Mouse (Mus musculus): ENCODE measurements around the gene Rb1. TPM values are rescaled to one million over a fixed set of nuclear protein-coding genes. Genes with fewer than 3 reads are reported as not detected.
A peak's percentile ranks its signal among the peaks of the same experiment; 100 is the strongest.

Gene Rb1
- total and polyA plus RNA-seq, 2 experiments from 2014 or later, result 18.1 to 23.9 TPM

DNA sequence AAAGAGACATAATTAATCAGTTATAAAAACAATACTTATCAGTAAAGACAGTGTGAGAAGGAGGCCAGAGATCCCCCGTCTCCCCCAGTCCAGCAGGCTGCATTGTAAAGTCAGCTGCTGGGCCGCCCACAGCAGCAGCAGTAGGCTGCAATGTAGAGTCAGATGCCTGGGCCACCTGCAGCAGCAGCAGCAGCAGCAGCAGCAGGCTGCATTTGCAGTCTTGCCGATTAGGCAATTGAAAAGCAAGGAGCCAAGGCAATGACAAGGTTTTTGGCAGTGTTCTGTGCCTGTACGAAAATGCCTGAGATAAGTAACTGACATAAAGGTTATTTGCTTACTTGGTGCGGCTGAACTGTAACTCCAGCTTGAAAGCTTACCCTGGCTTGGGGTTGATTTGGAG is 149.4 kb downstream of the Rb1 start:
- no peaks in the 10 kb centered on the region for H3K9me3 ChIP-seq (ENCODE audit: low read length)
- no peak overlapping the region for H3K9ac ChIP-seq (replicated peaks; ENCODE audit: low read length)
- ATAC-seq, result no peak
- no peaks in the 10 kb centered on the region for H3K27me3 ChIP-seq (ENCODE audit: insufficient read depth, low read length)
- TF ChIP-seq CTCF (IDR thresholded peaks at IDR 0.05; ENCODE audit: low read depth), result no peak
- no peaks in the 10 kb centered on the region for H3K4me1 ChIP-seq (ENCODE audit: insufficient read depth, low read length)
- H3K36me3 ChIP-seq (ENCODE audit: insufficient read depth, low read length), result 0 out of 2 replicates have a peak, but pooled peaks cover 9% of the 10 kb centered on the region
- no peak overlapping the region for H3K4me2 ChIP-seq (ENCODE audit: low read depth, low read length)
- H3K4me3 ChIP-seq (ENCODE audit: low read length), result no peak overlapping the region
- DNase-seq (ENCODE audit: low spot score), result no peak
- H3K27ac ChIP-seq, result no peak overlapping the region
- 78% methylated on average over 5 of the region's 5 CpGs for WGBS

GRCm38 (mm10) chr14:73175814-73176213 is 149.8 kb downstream of the Rb1 start:
- H3K9me3 ChIP-seq (ENCODE audit: low read length), result no peaks in the 10 kb centered on the region
- H3K27ac ChIP-seq, result no peak overlapping the region
- H3K36me3 ChIP-seq (ENCODE audit: insufficient read depth, low read length), result 0 out of 2 replicates have a peak, but pooled peaks cover 9% of the 10 kb centered on the region
- H3K4me2 ChIP-seq (ENCODE audit: low read depth, low read length), result no peak overlapping the region
- no peak for TF ChIP-seq CTCF (IDR thresholded peaks at IDR 0.05; ENCODE audit: low read depth)
- 86% methylated on average over 6 of the region's 6 CpGs for WGBS
- no peak for ATAC-seq
- H3K4me3 ChIP-seq (ENCODE audit: low read length), result no peak overlapping the region
- DNase-seq (ENCODE audit: low spot score), result no peak
- no peaks in the 10 kb centered on the region for H3K4me1 ChIP-seq (ENCODE audit: insufficient read depth, low read length)
- no peaks in the 10 kb centered on the region for H3K27me3 ChIP-seq (ENCODE audit: insufficient read depth, low read length)
- H3K9ac ChIP-seq (replicated peaks; ENCODE audit: low read length), result no peak overlapping the region

GRCm38 (mm10) chr14:73175031-73175430 is 150.6 kb downstream of the Rb1 start:
- TF ChIP-seq CTCF (IDR thresholded peaks at IDR 0.05; ENCODE audit: low read depth), result no peak
- H3K4me3 ChIP-seq (ENCODE audit: low read length), result no peak overlapping the region
- 100% methylated on average over 1 of the region's 1 CpGs for WGBS
- no peaks in the 10 kb centered on the region for H3K9me3 ChIP-seq (ENCODE audit: low read length)
- no peak overlapping the region; the same call in 1 of the 2 replicates for H3K27ac ChIP-seq
- DNase-seq (ENCODE audit: low spot score) (no peak), ATAC-seq (no peak)
- H3K4me2 ChIP-seq (ENCODE audit: low read depth, low read length), result no peak overlapping the region
- H3K9ac ChIP-seq (replicated peaks; ENCODE audit: low read length), result no peak overlapping the region
- H3K27me3 ChIP-seq (ENCODE audit: insufficient read depth, low read length), result no peaks in the 10 kb centered on the region
- H3K4me1 ChIP-seq (ENCODE audit: insufficient read depth, low read length), result no peaks in the 10 kb centered on the region
- H3K36me3 ChIP-seq (ENCODE audit: insufficient read depth, low read length), result 0 out of 2 replicates have a peak, but pooled peaks cover 9% of the 10 kb centered on the region

DNA sequence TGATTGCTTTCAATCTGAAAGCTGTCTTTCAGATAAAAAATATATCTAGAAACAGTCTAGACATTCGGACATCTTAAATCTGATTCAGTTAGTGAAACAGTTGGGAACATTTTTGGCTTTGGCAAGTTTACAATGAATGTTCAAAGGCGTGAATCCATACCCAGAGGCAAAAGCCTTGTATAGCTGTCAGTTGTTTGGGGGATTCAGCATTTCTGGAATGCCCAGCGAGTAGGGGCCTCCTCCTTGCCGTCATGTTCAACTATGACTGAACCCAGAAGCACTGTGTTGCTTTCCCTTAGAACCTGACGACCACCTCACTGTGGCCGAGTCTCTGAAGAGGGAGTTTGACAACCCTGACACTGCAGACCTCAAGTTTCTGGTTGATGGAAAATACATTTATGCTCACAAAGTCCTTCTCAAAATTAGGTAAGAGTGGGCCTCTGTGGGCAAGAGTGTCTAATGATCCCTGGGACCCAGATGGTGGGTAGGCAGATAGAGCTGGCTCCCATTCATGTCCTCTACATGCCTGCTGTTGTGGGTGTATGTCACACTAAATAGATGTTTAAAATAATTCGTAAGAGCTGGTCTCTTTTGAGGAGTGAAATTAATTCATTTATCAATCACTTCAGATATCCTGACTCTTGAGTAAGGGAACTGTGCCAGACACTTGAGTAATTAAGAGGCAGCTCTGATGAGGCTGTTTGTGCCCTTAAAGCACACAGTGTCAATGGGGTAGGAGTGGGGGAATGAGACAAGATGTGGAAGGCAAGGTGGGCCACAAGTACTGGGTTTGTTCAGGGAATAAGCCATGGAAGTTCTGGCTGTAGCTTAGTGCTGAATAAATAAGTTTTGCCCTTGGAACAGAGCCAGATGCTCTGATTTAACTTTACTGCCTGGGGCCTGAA is 151.3 kb downstream of the Rb1 start:
- no peak for TF ChIP-seq CTCF (IDR thresholded peaks at IDR 0.05; ENCODE audit: low read depth)
- Histone ChIP-seq H3K27me3 (ENCODE audit: insufficient read depth, low read length) (no peaks in the 10 kb centered on the region), H3K4me1 (ENCODE audit: insufficient read depth, low read length) (no peaks in the 10 kb centered on the region), H3K36me3 (ENCODE audit: insufficient read depth, low read length) (0 out of 2 replicates have a peak, but pooled peaks cover 9% of the 10 kb centered on the region), H3K4me2 (ENCODE audit: low read depth, low read length) (no peak overlapping the region), H3K9me3 (ENCODE audit: low read length) (no peaks in the 10 kb centered on the region), H3K27ac (no peak overlapping the region; the same call in 1 of the 2 replicates), H3K4me3 (ENCODE audit: low read length) (no peak overlapping the region), H3K9ac (replicated peaks; ENCODE audit: low read length) (no peak overlapping the region)
- 55% methylated on average over 7 of the region's 7 CpGs for WGBS
- ATAC-seq, result no peak
- no peak for DNase-seq (ENCODE audit: low spot score)

DNA sequence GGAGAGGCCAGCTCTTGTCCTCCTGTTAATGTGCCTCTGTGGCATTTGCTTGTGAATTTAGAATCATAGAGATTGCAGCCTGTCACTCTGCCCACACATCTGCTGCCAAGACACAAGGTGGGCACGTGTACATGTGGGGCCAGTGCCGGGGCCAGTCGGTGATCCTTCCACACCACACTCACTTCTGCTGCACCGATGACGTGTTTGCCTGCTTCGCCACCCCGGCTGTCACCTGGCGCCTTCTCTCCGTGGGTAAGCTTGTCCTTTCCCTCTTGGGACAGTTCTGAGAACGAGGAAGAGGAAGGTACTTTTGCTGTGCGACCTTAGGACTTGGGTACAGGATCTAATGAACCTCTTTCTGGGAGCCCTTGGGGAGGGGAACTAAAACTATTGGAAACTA is 152.0 kb downstream of the Rb1 start:
- no peaks in the 10 kb centered on the region for H3K27me3 ChIP-seq (ENCODE audit: insufficient read depth, low read length)
- DNase-seq (ENCODE audit: low spot score), result no peak
- no peak overlapping the region for H3K27ac ChIP-seq
- H3K9me3 ChIP-seq (ENCODE audit: low read length), result no peaks in the 10 kb centered on the region
- 79% methylated on average over 11 of the region's 11 CpGs for WGBS
- H3K36me3 ChIP-seq (ENCODE audit: insufficient read depth, low read length), result 0 out of 2 replicates have a peak, but pooled peaks cover 9% of the 10 kb centered on the region
- no peak for ATAC-seq
- no peak overlapping the region for H3K4me3 ChIP-seq (ENCODE audit: low read length)
- no peak overlapping the region for H3K9ac ChIP-seq (replicated peaks; ENCODE audit: low read length)
- H3K4me1 ChIP-seq (ENCODE audit: insufficient read depth, low read length), result no peaks in the 10 kb centered on the region
- no peak for TF ChIP-seq CTCF (IDR thresholded peaks at IDR 0.05; ENCODE audit: low read depth)
- no peak overlapping the region for H3K4me2 ChIP-seq (ENCODE audit: low read depth, low read length)

- DNase-seq (ENCODE audit: low spot score) (no peak), ATAC-seq (peak; percentile 43; the same call in 1 of the 2 replicates)
- Histone ChIP-seq H3K36me3 (ENCODE audit: insufficient read depth, low read length) (0 out of 2 replicates have a peak, but pooled peaks cover 17% of the 10 kb centered on the region), H3K27ac (no peak overlapping the region), H3K4me2 (ENCODE audit: low read depth, low read length) (no peak overlapping the region), H3K4me1 (ENCODE audit: insufficient read depth, low read length) (no peaks in the 10 kb centered on the region), H3K27me3 (ENCODE audit: insufficient read depth, low read length) (no peaks in the 10 kb centered on the region), H3K9ac (replicated peaks; ENCODE audit: low read length) (no peak overlapping the region), H3K9me3 (ENCODE audit: low read length) (no peaks in the 10 kb centered on the region), H3K4me3 (ENCODE audit: low read length) (no peak overlapping the region)
- TF ChIP-seq CTCF (IDR thresholded peaks at IDR 0.05; ENCODE audit: low read depth), result no peak
- 57% methylated on average over 12 of the region's 12 CpGs for WGBS
Measured at GRCm38 (mm10) chr14:73172196-73173011, 153.2 kb downstream of the Rb1 start.
